ENCODE assay signal across 8 mouse cellular contexts in the genomic region with DNA sequence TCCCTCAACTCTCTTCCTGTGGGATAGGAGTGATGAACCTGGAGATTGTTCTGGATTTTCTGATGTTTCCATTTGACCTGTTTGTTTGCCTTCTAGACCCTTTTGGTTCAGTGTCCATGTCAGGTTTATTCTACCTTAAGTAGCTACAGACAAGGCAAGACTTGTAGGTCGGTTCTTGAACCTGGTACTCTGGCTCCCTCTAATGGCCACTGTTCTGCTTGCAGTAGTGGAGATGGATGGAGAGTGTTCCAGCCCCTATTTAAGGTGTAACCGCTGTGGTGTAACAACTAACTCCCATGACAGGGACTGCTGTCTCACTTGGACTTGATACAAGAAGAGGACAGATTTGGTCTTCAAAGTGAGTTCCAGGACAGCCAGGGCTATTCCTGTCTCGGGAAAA. TPM values are rescaled to one million over a fixed set of nuclear protein-coding genes. Genes with fewer than 3 reads are reported as not detected.
DNase-seq lines count a peak whose midpoint lies in the region; ATAC-seq and TF ChIP-seq lines count a peak whose summit lies in the region.

No protein-coding gene starts in this region.

- peak; percentile 26 for DNase-seq in forebrain, postnatal 0 days
- DNase-seq in T-cell, adult 2 months (ENCODE audit: low spot score): peak; percentile 77
- peak; percentile 75 to 89 for DNase-seq in cerebellum, postnatal 25 days
- peak; percentile 47 for DNase-seq in layer of hippocampus, adult 9-11 months
- DNase-seq in lung, postnatal 10 days: peak; percentile 83
- peak; percentile 53 for DNase-seq in right cerebral cortex, postnatal 4 days

- WGBS in forebrain, postnatal 0 days: 19% methylated on average over 3 of the region's 3 CpGs
- 20% methylated on average over 3 of the region's 3 CpGs for WGBS in forebrain, embryonic 16.5 days

- H3K36me3 ChIP-seq in forebrain, postnatal 0 days (ENCODE audit: insufficient read depth): no peaks in the 10 kb centered on the region
- H3K36me3 ChIP-seq in forebrain, embryonic 16.5 days (ENCODE audit: control insufficient read depth, insufficient read depth): no peaks in the 10 kb centered on the region

- ATAC-seq in forebrain, postnatal 0 days: no peak
- no peak for ATAC-seq in forebrain, embryonic 16.5 days
- ATAC-seq in granulocyte monocyte progenitor cell, adult 5-6 weeks (replicated peaks; ENCODE audit: poor library complexity, severe bottlenecking): peak; percentile 95

- H3K27ac ChIP-seq in forebrain, postnatal 0 days (ENCODE audit: low read depth, low read length): no peak overlapping the region
- no peak overlapping the region for H3K27ac ChIP-seq in forebrain, embryonic 16.5 days (ENCODE audit: low read length)

- TF ChIP-seq CTCF in forebrain, postnatal 0 days (IDR thresholded peaks at IDR 0.05; ENCODE audit: low read depth): peak; percentile 67

- no peak overlapping the region for H3K9ac ChIP-seq in forebrain, postnatal 0 days
- H3K9ac ChIP-seq in forebrain, embryonic 16.5 days (replicated peaks; ENCODE audit: low read depth, low read length): no peak overlapping the region

- H3K4me2 ChIP-seq in forebrain, postnatal 0 days (ENCODE audit: low read depth): no peak overlapping the region
- H3K4me2 ChIP-seq in forebrain, embryonic 16.5 days (ENCODE audit: low read length): no peak overlapping the region

- no peaks in the 10 kb centered on the region for H3K4me1 ChIP-seq in forebrain, postnatal 0 days (ENCODE audit: insufficient read depth)
- H3K4me1 ChIP-seq in forebrain, embryonic 16.5 days (replicated peaks; ENCODE audit: control insufficient read depth, insufficient read depth, low read length): no peaks in the 10 kb centered on the region

- H3K4me3 ChIP-seq in forebrain, postnatal 0 days (ENCODE audit: low read depth, low read length): no peak overlapping the region
- H3K4me3 ChIP-seq in forebrain, embryonic 16.5 days (replicated peaks; ENCODE audit: low read length): no peak overlapping the region

- H3K9me3 ChIP-seq in forebrain, postnatal 0 days (ENCODE audit: low read length): no peaks in the 10 kb centered on the region
- H3K9me3 ChIP-seq in forebrain, embryonic 16.5 days (ENCODE audit: control insufficient read depth, low read length): no peaks in the 10 kb centered on the region

- no peaks in the 10 kb centered on the region for H3K27me3 ChIP-seq in forebrain, postnatal 0 days (ENCODE audit: insufficient read depth, low read length)
- no peaks in the 10 kb centered on the region for H3K27me3 ChIP-seq in forebrain, embryonic 16.5 days (replicated peaks; ENCODE audit: control insufficient read depth, insufficient read depth, low read length)

RNA-seq across cellular contexts. Expression of a gene that starts 3.8 kb away (rescaled TPM):
- total RNA-seq in forebrain, postnatal 0 days (2014; rRNA removed): 59.3 and 72.5 TPM in 2 replicates
- polyA plus RNA-seq in forebrain, postnatal 0 days (2015; fragmentation: Nextera tagmentation; extraction: Ambion mirVana): 25.2 and 40.9 TPM in 2 replicates
- 41.4 and 44.1 TPM in 2 replicates for polyA plus RNA-seq in forebrain, embryonic 16.5 days (2015; fragmentation: Nextera tagmentation; extraction: Ambion mirVana)
- 18.8 and 21.3 TPM in 2 replicates for total RNA-seq in granulocyte monocyte progenitor cell, adult 5-6 weeks (2014; fragmentation: Nextera tagmentation)
- total RNA-seq in granulocyte monocyte progenitor cell, adult 5-6 weeks (2017): 54.6 and 56.4 TPM in 2 replicates

RNA-seq across cellular contexts. Expression of a gene that starts 32.5 kb away (rescaled TPM):
- total RNA-seq in forebrain, postnatal 0 days (2014; rRNA removed): 1.8 and 2.5 TPM in 2 replicates
- 1.2 and 1.3 TPM in 2 replicates for polyA plus RNA-seq in forebrain, postnatal 0 days (2015; fragmentation: Nextera tagmentation; extraction: Ambion mirVana)
- polyA plus RNA-seq in forebrain, embryonic 16.5 days (2015; fragmentation: Nextera tagmentation; extraction: Ambion mirVana): 3.2 and 3.8 TPM in 2 replicates
- 0.82 TPM in 1 of 2 replicates, not detected in the other for total RNA-seq in granulocyte monocyte progenitor cell, adult 5-6 weeks (2014; fragmentation: Nextera tagmentation)
- total RNA-seq in granulocyte monocyte progenitor cell, adult 5-6 weeks (2017): 0.47 TPM in 1 of 2 replicates, not detected in the other

Comparison
In these comparisons a context has a peak if more than half of its experiments do, and no peak if none do; other contexts are left out.
1. DNase-seq: peak in every context shown above with its lines; median percentile 83 in lung, postnatal 10 days; 82 in cerebellum, postnatal 25 days; 77 in T-cell, adult 2 months; 53 in right cerebral cortex, postnatal 4 days; 47 in layer of hippocampus, adult 9-11 months; 26 in forebrain, postnatal 0 days.